Mouse (Mus musculus) bone marrow, adult 2 months (tissue): ENCODE data around the gene Pno1.

Experiments
- CTCF ChIP-seq: fragments of 200-500 bp; IDR thresholded peaks from 2 replicates; pipeline ENCODE4 v1.5.1; 2011; ENCODE audit warnings: low read length, control low read depth; ENCODE audit not compliant: control insufficient read depth, insufficient read depth
- POLR2A ChIP-seq: fragments of 200-500 bp; IDR thresholded peaks from 2 replicates; pipeline ENCODE4 v1.6.1; 2011; ENCODE audit warnings: low read depth, mild to moderate bottlenecking, control low read depth, low read length, borderline replicate concordance; ENCODE audit not compliant: control insufficient read depth

DNA sequence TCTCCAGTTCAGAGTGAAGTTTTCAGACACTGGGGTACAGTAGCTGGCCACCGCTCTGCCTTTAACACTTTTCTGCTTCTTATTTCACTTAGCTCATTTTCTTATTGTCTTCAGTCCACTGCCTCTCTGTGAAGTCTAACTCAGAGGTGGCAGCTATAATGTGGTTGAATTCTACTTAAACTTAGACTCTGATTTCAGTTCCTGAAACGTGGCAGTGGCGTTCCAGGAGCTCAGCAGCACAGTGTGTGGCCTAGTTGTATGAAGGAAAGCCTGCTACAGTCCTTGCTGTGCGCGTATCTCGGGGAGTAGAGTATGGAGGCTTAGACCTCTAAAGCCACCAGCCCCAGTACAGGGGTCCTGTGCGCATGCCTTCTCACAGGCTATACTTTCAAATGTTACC lies 44.7 kb downstream of the Pno1 start:
- TF ChIP-seq POLR2A (no peak), CTCF (no peak)
